Mouse (Mus musculus) adrenal gland, adult (tissue): ENCODE measurements around the gene Chml.

ENCODE experiments used
- DNase-seq, 2 experiments: peaks; one replicate each; pipeline ENCODE4 v3.0.0; 2022 to 2023; ENCODE audit warnings: low spot score in 1 of 2; ENCODE audit not compliant: inconsistent age in 2 of 2

The Chml gene

DNA sequence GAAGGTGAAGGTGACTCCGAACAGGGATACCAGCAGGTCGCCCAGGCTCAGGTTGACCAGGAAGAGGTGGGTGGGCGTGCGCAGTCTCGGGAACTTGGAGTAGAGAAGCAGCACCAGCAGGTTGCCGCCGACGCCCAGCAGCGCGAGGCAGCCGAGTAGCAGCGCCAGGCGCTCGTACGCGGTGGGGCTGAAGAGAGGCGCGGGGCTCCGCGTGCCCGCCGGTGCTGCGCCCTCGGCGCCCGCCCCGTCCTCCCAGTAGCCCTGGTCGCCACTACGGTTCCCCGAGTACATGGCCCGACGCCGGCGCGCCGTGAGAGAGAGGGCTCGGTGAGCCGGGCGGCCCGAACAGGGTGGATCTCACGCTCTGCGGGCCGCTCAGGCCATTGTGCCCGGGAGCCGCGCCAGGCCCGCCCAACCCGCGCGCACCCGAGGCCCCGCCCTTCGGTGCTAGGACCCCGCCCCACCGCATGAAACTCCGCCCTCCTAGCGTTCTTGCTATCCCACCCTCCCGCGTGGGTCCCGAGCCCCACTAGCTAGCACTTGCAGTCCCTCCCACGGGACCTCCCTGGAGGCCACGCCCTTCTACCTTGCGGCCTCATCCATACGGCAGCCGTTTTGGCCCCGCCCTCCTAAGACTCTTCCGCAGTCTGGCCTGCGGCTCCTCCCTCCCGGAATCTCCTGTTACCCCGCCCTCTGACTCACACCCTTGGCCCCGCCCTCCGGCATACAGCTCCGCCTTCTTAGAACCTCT is at the start of gene Chml, which contains the start of gene Opn3:
TSS of gene Chml (minus strand) at position 656 of the 751 bp plus-strand sequence.
TSS of gene Opn3 (minus strand) at position 531 of the 751 bp plus-strand sequence.
- peak; percentile 99 to 100 for DNase-seq

DNA sequence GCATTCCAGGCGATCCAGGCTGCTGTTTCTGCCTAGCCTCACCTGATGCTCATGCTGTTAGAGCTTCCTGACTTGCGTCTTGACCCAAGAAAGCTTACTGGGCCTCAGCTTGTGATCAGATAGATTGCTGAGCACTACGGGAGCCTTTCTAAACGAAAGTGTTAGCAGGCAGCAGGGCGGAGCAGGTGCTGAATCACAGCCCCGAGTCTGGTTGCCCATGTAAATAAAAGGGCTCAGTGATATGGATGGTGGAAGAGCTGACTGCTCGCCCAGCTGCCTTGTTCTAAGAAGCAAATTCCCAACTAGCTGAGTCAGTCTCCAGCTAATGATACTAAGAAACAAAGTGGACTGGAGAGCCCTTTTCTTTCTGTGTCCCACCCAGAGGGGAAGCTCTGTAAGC is 33.1 kb upstream of the Chml start:
- DNase-seq: no peak

DNA sequence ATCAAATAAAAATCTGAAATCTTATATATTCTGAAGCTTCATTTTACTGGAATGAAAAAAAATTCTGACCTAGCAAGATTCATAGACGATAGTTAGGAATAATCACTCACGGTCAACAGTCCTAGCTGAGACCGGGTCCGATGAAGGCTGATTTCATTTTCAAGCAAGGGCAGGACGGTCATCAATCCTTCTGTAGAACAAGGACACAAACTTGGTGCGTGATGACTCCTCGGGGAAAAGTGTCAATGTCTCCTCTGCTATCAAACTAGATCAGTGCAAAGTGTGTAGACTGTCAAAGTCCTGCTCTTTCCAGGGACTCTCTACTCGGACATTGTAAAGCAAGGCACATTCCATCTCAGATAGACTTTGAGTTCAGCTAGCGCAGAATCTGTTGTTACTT is 24.1 kb upstream of the Chml start:
- DNase-seq: peak in 1 of 2 experiments; percentile 80

DNA sequence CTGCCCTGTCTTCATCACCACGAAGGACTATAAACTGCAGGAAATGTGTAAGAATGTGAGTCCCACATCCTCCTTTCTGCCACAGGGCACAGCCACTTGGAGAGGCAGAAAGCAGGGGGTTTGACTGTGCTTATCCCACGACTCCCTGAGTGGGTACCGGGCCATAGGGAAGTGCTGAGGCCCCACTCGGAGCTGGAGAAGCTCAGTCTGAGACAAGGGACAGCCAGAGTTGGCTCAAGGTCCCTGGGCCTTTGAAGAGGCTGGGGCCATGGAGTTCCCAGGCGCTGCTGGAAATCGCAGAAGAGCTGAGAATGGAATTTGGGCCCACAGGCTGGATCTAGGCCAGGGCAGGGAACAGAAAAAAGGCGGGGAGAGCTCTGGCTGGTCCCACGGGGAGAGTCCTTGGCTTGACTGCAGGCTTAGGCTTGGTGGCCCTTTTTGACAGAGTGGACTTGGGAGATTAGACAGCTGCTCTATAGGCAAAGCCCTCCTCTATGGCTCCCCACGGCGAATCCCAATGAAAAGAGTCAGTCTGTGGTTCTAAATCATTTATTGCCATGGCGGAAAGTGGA is 19.7 kb upstream of the Chml start:
- DNase-seq: peak; percentile 68 to 78

DNA sequence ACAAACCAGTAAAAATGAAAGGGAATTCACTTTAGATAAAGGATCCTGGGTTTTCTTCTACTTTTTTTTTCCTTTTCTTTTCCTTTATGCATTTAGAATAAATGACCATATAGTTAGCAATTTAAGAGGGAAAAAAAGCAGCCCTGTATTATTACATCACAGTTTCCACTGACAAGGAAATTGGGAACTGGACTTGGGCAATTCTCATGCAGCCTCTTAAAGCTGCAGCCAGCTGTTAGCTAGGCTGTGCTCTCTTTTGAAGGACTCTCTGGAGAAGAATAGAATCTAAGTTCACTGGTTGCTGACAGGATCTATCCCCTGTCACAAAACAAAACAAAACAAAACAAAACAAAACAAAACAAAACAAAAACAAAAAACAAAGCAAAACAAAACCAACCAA is 15.3 kb upstream of the Chml start:
- no peak for DNase-seq

DNA sequence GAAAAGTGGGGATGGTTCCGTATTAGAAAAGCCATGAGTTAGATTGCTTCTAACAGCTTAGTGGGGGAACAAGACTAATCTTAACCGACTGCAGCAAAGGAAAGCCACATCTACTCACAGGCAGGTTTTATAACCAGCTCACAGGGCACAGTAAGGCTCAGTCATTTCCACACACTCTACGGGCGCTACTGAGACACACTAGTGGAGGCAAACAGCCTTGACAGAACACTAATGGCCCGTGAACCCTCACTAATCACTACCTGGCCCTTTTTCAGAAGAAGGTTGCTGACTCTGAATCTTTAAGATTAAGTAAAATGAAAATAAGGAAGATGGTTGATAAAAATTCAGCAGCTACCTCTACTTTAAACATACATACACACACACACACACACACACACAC is 14.9 kb upstream of the Chml start:
- DNase-seq: no peak

DNA sequence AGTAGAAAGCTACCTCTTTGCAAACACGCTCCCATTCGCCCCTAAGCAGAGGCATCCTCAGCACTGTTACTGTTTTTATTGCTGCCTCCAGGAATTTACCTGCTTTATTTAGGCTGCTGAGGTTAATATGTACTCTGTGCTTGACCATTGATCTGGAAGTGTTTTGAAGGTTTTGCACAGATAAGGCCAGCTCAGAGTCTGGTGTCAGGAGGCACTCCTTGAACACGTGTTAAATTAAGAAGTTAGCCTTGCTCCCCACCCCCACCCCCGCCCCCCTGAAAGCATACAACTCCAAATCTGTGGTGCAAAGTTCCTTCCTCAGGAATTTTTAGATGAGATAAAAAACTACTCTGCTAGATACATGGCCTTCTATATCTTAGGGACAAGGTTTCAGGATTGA is 8.4 kb upstream of the Chml start:
- DNase-seq: no peak

DNA sequence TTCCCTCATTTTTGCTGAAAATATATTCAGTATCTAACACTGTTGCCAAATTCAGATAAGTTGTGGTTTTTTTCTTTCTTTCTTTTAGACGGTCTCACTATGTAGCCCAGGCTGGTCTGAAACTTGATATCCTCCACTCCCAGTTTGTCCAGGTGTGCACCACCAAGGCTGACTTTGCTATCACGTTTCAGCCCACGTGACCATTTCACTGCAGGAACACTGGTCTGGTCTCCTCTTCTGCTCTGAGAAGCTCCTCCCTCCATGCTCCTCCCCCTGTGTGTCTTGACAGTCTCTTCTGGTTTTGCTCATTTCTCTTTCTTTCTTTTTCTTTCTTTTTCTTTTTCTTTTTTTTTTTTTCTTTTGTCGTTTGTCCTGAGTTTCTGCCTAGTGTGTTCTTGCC is 7.1 kb upstream of the Chml start:
- DNase-seq: no peak

DNA sequence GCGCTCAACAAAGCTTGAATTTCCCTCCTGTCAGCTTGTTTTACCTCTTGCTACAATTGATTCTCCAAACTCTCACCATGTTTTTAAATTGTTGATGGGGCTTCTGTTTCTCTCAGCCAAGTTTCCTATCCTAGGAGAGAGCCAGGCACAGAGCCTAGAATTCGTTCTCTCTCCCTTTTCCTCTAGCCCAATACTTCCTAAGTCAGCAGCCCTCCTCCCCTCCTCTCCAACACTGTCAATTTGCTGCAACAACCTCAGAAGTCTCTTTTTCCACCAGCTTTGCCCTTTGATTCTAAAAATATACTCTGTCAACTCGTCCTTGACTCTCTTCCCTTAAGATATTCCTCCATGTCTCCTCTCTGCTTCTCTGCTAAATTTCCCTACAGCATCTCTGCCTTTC is 6.7 kb upstream of the Chml start:
- DNase-seq: peak in 1 of 2 experiments; percentile 52

DNA sequence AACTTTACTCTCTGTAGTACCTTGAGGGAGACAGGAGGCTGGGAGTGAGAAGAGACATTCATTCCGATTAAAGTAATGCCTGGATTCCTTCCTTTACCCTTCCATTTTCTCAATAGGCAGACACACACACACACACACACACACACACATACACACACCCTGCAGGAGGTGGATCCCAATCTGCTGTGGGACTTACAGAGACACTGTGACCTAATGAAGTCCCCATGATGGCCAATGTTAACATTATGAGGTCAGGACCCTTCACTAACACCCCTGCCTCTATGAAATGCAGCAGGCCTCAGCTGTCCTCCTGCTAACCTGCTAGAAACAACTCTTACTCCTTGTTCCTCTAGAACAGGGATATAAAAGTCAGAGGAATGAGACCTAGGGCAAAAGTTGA is 5.6 kb upstream of the Chml start, which contains the start of gene Wdr64:
TSS of gene Wdr64 (plus strand) at position 301 of the 400 bp plus-strand sequence.
- no peak for DNase-seq

DNA sequence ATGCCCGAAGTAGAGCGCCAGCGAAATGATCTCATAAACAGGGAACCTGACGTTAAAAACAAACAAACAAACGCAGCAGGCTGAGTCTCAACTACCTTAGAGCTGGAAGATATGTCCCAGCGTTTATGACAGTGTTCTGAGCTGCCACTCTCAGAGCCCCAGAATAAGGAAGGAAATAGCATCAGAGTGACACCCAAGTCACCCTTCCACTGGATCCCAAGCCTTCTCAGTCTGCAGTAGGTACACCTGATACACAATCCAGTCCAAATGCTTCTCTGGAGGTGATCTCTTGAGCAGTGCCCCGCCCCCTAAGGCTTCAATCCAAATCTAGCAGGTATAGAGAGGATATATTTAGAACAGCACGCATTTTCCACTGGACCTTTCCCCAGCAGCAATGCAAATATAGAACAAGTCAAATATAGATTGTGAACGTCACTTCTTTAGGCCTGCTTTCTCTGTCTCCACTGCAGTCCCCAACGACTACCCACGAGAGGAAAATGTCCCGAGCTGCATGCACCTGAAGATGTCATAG is 794 bp upstream of the Chml start:
- peak; percentile 26 to 58 for DNase-seq

DNA sequence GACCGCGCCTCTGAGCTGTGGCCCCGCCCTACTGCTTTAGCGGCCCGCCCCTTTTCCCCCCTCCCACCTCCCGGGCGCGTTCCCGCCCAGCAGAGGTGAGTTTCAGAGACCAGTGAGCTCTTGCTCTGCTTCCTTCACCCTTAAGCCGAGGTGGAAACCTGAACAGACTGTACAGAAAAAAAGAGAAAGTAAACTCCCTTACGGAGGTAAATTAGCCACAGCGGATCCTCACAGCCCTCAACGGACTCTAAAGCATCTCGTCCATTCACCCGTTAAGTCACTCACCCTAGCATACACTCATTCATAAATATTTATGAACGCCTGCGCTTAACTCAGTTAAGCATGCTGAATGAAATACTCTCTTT is 278 bp upstream of the Chml start:
- DNase-seq: no peak

DNA sequence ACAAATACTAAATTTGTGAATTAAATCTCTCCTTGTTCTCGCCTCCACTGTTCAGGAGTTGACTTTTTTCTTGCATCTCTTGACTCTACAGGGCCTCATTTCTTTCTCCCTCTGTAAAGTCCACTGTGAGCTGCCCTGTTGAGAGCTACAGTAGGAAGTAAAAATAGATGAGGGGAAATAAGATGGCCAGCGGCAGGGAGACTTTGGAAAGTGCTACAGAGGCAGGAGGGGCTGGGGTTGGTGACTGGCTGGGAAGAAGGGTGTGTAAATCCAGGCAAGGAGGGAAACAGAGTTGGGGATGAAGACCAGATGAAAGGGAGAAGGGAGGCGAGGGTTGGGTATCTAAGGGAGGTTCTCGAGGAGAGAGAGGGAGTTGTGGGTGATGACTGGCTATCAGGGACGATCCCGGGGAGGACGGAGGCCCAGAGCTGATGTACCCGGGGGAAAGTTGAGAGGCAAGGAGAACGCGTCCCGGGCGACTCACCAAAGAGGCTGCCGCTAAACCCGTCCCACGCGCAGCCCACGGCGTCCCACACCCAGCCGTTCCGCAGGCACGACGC is 935 bp downstream of the Chml start:
- DNase-seq: peak in 1 of 2 experiments; percentile 72

DNA sequence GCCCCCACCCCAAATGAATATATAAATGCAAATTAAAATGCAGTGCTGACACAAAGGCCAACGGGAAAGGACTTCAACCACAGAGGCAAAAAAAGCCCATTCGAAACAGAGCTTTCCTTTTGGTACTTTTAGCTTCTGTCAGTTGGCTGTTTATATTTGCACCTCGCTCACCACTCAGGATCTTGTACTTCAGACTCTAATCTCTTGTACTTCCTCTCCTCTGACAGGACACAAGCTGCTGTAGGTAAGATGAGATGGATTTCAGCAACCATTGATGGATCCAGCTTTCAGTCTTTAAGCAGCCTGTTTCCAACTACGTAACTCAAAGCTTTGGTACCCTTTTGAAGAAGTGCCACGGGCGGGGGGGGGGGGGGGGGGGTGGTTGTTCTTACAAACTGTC is 11.7 kb downstream of the Chml start:
- DNase-seq: no peak

DNA sequence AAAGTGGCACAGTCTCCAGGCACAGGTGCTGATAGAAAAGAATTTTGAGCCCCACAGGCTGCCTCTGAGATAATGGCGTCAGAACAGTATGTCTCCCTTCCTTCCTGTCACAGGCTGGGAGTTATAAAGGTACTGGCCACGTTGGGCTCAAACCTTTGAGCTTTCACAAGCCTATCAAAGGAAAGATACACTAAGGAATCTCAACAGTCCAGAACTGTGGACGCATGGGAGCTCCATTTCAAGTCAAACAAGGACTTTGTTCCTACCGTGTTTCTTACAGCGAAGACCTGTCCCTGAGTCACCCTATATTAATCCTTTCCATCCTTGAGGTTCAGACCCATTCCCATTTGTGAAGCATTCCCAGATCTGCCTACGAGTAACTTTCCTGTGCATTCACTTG is 15.2 kb downstream of the Chml start:
- no peak for DNase-seq

DNA sequence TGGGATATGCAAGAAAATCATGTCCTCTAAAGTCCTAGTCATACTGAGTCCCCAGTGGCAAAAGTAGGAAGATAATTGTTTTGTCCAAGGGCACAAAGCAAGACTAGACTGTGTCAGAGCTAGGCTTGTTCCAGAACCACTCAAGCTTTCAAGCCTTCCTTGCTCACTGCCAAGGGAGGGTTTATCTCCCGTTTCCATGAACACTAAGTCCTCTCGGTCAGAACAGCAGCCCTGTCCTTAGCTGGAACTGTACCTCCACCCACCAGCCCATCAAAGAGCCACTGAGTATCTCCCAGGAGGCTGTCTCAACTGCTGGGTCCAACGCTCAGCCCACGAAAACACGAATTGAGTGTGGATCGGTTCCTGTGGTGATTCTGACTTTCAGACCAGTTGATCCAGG is 17.6 kb downstream of the Chml start:
- DNase-seq: no peak

DNA sequence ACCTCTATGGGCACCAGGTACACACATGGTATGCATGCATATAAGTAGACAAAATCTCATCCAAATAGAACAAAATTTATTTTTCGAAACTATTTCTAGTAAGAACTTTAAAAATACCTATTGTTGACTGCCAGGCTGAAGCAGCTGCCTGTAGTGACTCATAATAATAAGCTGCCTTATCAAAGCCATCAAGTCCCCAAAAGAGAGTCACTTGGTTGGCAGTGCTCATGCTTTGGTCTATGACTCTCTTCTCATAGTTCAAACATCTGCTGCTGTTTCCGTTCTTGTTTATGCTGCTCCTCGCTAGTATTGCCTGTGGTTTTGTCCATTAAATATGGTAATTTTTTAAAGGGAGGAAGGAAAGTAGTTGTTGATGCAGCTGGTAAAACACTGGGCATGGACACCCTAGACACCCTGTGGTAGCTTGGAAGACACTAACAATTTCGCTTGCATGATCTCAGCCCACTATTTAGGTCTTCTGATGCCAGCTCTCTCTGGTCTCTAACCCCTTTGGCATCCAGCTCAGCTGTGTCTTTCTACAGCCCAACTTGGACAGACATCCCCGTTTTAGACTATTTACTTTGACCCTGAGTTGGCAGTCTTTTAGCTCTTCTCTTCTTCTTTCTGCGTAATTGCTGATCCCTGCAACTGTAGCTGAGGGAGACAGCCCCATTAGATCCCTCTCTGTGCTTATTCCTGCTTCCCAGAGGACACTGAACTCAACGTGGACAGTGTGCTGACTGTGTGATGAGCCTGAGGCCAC is 19.0 kb downstream of the Chml start:
- no peak for DNase-seq

DNA sequence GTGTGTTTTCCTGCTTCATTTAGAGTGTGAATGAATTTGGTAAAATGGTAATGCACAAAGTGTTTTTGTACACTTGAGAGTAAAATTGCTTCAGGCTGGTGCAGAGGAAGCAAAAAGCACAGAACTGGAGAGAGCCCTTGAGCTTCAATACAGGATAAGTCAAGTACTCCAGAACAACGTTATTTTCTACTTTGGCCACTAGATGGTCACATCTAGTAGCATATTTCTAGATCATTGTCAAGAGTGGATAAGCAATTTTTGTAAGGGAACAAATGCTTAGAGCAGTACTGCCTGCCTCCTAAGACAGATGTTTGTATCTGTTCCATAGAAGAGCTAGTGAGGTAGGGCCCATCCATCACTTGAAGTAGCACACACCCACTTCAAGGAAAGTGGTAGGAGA is 21.1 kb downstream of the Chml start:
- no peak for DNase-seq

DNA sequence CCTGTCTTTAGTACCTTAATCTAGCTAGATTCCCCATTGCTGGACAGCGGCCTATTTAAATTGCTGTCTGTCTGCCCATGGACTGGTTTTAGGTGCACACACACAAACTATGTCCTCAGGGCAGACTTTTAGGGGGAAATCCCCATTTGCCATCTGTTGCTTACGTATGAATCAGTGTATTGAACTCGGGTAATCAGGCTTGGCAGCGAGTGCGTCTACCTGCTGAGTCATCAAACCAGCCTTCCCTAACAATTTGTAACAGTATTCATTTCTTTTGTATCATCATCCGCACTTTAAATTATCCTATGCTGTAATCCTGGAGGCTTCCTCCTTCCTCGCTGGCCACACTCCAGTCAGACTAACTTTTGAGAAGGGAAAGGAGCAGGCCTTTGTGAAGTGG is 22.7 kb downstream of the Chml start:
- no peak for DNase-seq

DNA sequence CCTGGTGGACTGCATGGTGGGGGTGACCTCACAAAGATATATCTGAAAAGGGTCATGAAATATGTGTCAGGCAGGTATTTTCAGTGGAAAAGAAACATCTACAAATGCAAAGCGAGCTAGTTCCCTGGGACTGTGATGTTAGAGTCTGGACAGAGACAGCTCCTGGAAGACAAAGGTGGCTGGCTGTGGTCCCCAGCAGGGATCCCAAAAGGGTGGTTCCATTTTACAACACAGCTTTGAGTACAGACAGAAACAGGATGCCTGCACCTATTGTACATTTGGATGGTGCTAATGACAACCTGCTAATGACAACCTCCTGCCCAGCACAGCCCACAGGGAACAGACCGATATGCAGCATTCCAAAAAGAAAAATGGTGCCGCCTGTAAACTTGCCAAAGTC is 23.2 kb downstream of the Chml start:
- DNase-seq: no peak

DNA sequence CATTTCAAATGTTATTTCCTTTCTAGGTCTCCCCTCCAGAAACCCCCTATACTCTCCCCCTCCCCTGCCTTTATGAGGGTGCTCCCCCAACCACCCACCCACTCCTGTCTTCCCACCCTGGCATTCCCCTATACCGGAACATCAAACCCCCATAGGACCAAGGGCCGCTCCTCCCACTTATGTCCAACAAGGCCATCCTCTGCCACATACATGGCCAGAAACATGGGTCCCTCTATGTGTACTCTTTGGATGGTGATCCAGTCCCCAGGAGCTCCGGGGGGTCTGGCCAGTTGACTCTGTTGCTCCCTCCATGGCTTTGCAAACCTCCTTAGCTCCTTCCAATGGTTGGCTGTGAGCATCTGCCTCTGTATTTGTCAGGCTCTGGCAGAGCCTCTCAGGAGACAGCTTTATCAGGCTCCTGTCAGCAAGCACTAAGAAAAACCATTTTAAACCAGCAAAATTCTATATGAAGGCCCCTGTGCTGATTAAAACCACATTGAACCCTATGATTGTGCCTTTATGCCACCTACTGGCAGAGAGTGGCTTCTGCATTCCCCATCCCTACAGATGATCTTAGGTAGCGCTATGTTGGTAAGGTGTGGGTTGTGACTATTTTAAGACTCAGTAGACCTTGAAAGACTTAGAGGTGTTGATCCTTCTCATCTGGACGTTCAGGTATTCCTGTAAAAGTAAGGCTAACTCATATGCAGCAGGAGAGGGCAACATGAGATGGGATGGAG is 23.9 kb downstream of the Chml start:
- DNase-seq: peak in 1 of 2 experiments; percentile 54
